Mouse (Mus musculus): ENCODE measurements around the gene Adamtsl4. TPM values are rescaled to one million over a fixed set of nuclear protein-coding genes. Genes with fewer than 3 reads are reported as not detected.

The Adamtsl4 gene
- total RNA-seq, 2 experiments from 2014 or later = not detected

GRCm38 (mm10) chr3:95651033-95651373 is 36.7 kb downstream of the Adamtsl4 start:
- no peak for ATAC-seq (replicated peaks; ENCODE audit: low FRiP score, low TSS enrichment, poor library complexity, severe bottlenecking)

- no peak for ATAC-seq (replicated peaks; ENCODE audit: low FRiP score, low TSS enrichment, poor library complexity, severe bottlenecking)
Observed at GRCm38 (mm10) chr3:95650276-95651032, 37.3 kb downstream of the Adamtsl4 start.

- ATAC-seq (replicated peaks; ENCODE audit: low FRiP score, low TSS enrichment, poor library complexity, severe bottlenecking) = no peak
Observed at GRCm38 (mm10) chr3:95648016-95648415, 39.7 kb downstream of the Adamtsl4 start.

DNA sequence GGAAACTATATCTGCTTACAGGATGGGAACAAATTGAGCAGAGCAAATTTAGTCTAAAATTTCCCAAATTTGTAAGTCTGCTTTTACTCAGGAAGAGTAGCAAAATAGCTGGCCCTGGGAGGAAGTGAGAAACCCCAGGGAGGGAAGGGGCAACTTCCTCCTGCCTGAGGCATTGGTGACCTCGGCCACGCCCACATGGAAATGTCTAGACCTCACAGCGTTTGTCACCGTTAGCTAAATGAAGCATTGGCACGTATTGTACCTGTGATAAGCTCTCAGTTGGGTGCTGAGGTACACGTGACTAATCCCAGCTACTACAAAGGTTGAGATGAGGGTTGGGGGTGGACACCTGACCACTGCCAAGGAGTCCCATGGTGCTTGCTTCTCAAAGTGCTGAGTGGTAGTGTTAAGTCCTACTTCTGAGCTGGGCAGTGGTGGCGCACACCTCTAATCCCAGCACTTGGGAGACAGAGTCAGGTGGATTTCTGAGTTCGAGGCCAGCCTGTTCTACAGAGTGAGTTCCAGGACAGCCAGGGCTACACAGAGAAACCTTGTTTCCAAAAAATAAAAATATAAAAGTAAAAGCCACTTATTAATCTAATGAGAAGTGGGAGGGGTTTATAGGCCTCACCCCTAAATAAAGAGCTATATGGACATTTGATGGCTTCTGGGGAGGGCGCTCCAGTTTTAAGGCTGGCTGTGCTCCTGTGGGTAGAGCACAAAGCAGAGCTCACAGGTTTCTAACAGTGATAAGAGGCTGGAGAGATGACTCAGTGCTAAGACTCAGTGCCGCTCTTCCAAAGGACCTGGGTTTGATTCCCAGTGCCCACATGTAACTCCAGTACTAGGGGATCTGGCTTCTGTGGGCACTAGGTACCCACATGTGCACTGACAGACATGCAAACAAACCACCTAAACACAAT is 42.1 kb downstream of the Adamtsl4 start:
- ATAC-seq (replicated peaks; ENCODE audit: low FRiP score, low TSS enrichment, poor library complexity, severe bottlenecking) = peak; percentile 75

- peak; percentile 58 for ATAC-seq (replicated peaks; ENCODE audit: low FRiP score, low TSS enrichment, poor library complexity, severe bottlenecking)
Observed at GRCm38 (mm10) chr3:95643097-95643496, 44.6 kb downstream of the Adamtsl4 start.

DNA sequence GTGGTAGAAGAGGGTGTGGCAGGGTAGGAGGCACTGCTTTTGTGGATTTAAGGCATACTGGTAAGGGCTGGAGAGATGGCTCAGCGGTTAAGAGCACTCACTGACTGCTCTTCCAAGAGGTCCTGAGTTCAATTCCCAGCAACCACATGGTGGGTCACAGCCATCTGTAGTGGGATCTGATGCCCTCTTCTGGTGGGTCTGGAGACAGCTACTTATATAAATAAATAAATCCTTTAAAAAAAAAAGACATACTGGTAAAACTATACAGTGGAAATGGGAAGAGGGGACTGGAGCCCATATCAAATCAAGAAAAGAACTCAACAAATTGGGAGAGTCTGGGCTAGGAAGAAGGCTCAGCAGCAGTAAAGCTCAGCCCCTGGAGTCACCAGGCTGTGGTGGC is 48.0 kb downstream of the Adamtsl4 start:
- ATAC-seq (replicated peaks; ENCODE audit: low FRiP score, low TSS enrichment, poor library complexity, severe bottlenecking) = no peak

- ATAC-seq (replicated peaks; ENCODE audit: low FRiP score, low TSS enrichment, poor library complexity, severe bottlenecking) = no peak
Observed at GRCm38 (mm10) chr3:95636072-95636471, 51.6 kb downstream of the Adamtsl4 start.

DNA sequence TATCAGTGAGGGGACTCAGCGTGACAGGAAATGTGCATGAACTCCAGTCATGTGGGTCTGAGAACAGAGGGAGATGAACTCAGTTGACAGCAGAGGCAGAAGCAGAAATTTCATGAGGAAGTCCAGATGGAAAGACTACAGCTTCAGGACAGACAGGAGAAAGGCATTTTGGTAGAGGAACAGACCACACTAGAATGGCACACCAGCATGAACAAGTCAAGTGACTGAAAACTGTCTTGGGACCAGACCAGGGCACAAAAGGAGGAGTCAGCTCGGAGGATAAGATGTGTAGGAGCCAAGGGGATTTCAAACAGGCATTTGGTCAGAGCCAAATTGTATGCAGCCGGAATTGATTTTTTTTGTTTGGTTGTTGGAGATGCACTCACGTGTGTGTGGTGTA is 52.1 kb downstream of the Adamtsl4 start:
- ATAC-seq (replicated peaks; ENCODE audit: low FRiP score, low TSS enrichment, poor library complexity, severe bottlenecking) = no peak

- ATAC-seq (replicated peaks; ENCODE audit: low FRiP score, low TSS enrichment, poor library complexity, severe bottlenecking) = 0 out of 2 replicates have a peak, but pooled peaks have one; percentile 38
Observed at GRCm38 (mm10) chr3:95632648-95633588, 54.8 kb downstream of the Adamtsl4 start.

DNA sequence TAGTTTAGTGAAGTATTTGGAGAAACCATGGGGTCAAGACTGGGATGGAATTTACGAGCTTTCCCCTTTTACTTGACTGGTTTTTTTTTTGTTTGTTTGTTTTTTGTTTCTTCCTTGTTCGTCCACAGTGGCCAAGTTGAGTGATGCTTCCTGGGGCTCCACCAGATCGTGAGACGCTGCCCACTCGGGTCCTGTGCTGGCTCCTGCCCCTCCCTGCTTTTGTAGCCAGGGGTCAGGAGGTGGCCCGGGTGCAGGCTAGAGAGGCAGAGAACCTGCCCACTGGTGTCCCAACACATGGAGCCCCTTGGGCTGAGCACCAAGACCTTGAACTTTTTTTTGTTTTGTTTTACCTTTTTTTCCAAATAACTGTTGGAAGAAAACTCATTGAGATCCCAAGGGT is 56.4 kb downstream of the Adamtsl4 start:
- no peak for ATAC-seq (replicated peaks; ENCODE audit: low FRiP score, low TSS enrichment, poor library complexity, severe bottlenecking)

DNA sequence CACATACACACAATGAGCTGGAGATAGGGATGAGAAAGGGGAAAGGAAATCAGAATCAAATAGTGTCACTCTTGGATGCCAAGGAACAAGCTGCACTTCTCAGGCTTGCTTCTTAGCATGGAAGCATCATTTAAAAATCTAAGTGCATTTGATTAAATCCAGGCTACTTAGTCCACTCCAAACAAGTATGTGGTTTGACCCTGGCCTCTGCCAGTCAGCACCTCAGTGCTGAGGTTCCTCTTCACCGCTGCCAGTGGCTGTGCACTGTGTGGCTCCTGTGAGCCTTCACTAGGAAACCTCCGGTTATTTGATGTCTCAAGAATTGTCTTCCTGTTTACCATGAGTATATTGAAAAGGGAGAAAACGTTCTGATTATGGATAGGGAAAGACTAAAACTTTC is 56.9 kb downstream of the Adamtsl4 start:
- ATAC-seq (replicated peaks; ENCODE audit: low FRiP score, low TSS enrichment, poor library complexity, severe bottlenecking) = no peak

DNA sequence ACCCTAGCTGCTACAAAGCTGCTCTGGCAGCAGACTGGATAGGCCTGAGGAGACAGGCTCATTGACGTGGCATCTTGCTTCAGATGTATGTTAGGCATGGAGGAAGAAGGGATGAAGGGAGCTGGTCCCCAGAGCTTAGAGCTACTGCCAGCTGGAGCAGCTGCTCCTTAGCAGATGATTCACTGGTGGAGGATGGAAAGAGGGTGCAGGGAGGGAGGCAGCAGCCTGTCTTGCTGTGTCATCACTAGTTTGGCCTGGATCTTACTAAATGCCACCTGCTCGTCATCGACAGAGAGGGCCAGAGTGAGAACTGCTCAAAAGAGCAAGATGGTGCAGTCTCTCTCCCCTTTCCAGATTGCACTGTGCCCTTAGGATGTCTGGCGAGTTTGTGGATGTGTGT is 58.0 kb downstream of the Adamtsl4 start:
- no peak for ATAC-seq (replicated peaks; ENCODE audit: low FRiP score, low TSS enrichment, poor library complexity, severe bottlenecking)

- no peak for ATAC-seq (replicated peaks; ENCODE audit: low FRiP score, low TSS enrichment, poor library complexity, severe bottlenecking)
Observed at GRCm38 (mm10) chr3:95627763-95628162, 60.0 kb downstream of the Adamtsl4 start.

Other genes starting within 250 kb of the Adamtsl4 start
- gene Ctsk, start 188.7 kb downstream of the Adamtsl4 start, total RNA-seq (2014; fragmentation: Nextera tagmentation) = not detected in 2 replicates
- not detected in 2 replicates for gene Ctsk, start 188.7 kb downstream of the Adamtsl4 start, total RNA-seq (2017)
- gene Ctss, start 161.1 kb downstream of the Adamtsl4 start, total RNA-seq (2014; fragmentation: Nextera tagmentation) = 0.28 TPM in 1 of 2 replicates, not detected in the other
- gene Ctss, start 161.1 kb downstream of the Adamtsl4 start, total RNA-seq (2017) = 3.4 and 11.4 TPM in 2 replicates
- gene Hormad1, start 128.2 kb downstream of the Adamtsl4 start, total RNA-seq (2014; fragmentation: Nextera tagmentation) = not detected in 2 replicates
- not detected in 2 replicates for gene Hormad1, start 128.2 kb downstream of the Adamtsl4 start, total RNA-seq (2017)
- 31.3 and 39.8 TPM in 2 replicates for gene Golph3l, start 99.0 kb downstream of the Adamtsl4 start, total RNA-seq (2014; fragmentation: Nextera tagmentation)
- gene Golph3l, start 99.0 kb downstream of the Adamtsl4 start, total RNA-seq (2017) = 29.2 and 48.4 TPM in 2 replicates
- gene Ensa, start 62.9 kb downstream of the Adamtsl4 start, total RNA-seq (2014; fragmentation: Nextera tagmentation) = 38.7 and 39.4 TPM in 2 replicates
- gene Ensa, start 62.9 kb downstream of the Adamtsl4 start, total RNA-seq (2017) = 64.8 and 65.4 TPM in 2 replicates
- 76.0 and 78.6 TPM in 2 replicates for gene Mcl1, start 29.1 kb downstream of the Adamtsl4 start, total RNA-seq (2014; fragmentation: Nextera tagmentation)
- gene Mcl1, start 29.1 kb downstream of the Adamtsl4 start, total RNA-seq (2017) = 107 and 132 TPM in 2 replicates
- gene Ecm1, start 51.7 kb upstream of the Adamtsl4 start, total RNA-seq (2014; fragmentation: Nextera tagmentation) = 8.2 and 17.2 TPM in 2 replicates
- not detected in 2 replicates for gene Ecm1, start 51.7 kb upstream of the Adamtsl4 start, total RNA-seq (2017)
- gene Tars2, start 72.3 kb upstream of the Adamtsl4 start, total RNA-seq (2014; fragmentation: Nextera tagmentation) = 88.1 and 103 TPM in 2 replicates
- 58.0 and 75.5 TPM in 2 replicates for gene Tars2, start 72.3 kb upstream of the Adamtsl4 start, total RNA-seq (2017)
- 62.4 and 68.5 TPM in 2 replicates for gene Rprd2, start 130.9 kb upstream of the Adamtsl4 start, total RNA-seq (2014; fragmentation: Nextera tagmentation)
- 17.5 and 21.3 TPM in 2 replicates for gene Rprd2, start 130.9 kb upstream of the Adamtsl4 start, total RNA-seq (2017)
- 72.1 and 90.7 TPM in 2 replicates for gene Prpf3, start 168.0 kb upstream of the Adamtsl4 start, total RNA-seq (2014; fragmentation: Nextera tagmentation)
- 66.7 and 100.0 TPM in 2 replicates for gene Prpf3, start 168.0 kb upstream of the Adamtsl4 start, total RNA-seq (2017)
- gene Mrps21, start 183.6 kb upstream of the Adamtsl4 start, total RNA-seq (2014; fragmentation: Nextera tagmentation) = 204 and 223 TPM in 2 replicates
- gene Mrps21, start 183.6 kb upstream of the Adamtsl4 start, total RNA-seq (2017) = 318 and 398 TPM in 2 replicates
- gene Ciart, start 194.3 kb upstream of the Adamtsl4 start, total RNA-seq (2014; fragmentation: Nextera tagmentation) = 0.69 and 3.3 TPM in 2 replicates
- 0.66 and 2.8 TPM in 2 replicates for gene Ciart, start 194.3 kb upstream of the Adamtsl4 start, total RNA-seq (2017)
- 2.1 and 2.3 TPM in 2 replicates for gene BC028528, start 204.1 kb upstream of the Adamtsl4 start, total RNA-seq (2014; fragmentation: Nextera tagmentation)
- gene BC028528, start 204.1 kb upstream of the Adamtsl4 start, total RNA-seq (2017) = 2.3 and 14.6 TPM in 2 replicates
- gene Aph1a, start 206.1 kb upstream of the Adamtsl4 start, total RNA-seq (2014; fragmentation: Nextera tagmentation) = 35.7 and 42.8 TPM in 2 replicates
- 16.2 and 21.1 TPM in 2 replicates for gene Aph1a, start 206.1 kb upstream of the Adamtsl4 start, total RNA-seq (2017)
- gene Car14, start 216.8 kb upstream of the Adamtsl4 start, total RNA-seq (2014; fragmentation: Nextera tagmentation) = not detected in 2 replicates
- gene Car14, start 216.8 kb upstream of the Adamtsl4 start, total RNA-seq (2017) = not detected in 2 replicates
- gene Anp32e, start 241.3 kb upstream of the Adamtsl4 start, total RNA-seq (2014; fragmentation: Nextera tagmentation) = 136 and 186 TPM in 2 replicates
- 505 and 626 TPM in 2 replicates for gene Anp32e, start 241.3 kb upstream of the Adamtsl4 start, total RNA-seq (2017)

All from megakaryocyte-erythroid progenitor cell, adult 5-6 weeks (primary cell).